In the genomic region with DNA sequence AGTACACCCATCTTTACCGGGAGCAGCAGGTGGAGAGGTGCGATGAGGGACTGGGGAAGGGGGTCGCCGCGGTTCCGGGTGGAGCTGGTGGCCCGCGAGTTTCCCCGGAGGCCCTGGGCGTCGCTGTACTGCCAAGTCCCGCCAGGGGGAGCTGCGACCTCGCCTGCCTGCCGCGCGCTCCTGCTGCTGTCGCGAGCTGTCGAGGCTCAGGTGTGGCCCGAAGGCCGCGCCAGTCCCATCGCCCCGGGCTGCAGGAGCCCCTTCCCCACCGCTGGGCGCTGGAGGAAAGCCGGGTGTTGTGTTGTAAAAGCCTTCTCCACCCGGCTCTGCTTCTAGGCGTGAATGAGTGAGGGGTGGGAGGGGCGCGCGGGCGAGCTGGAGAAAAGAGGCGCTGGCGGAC, we compare ENCODE assay signal across 8 mouse cellular contexts. TPM values are rescaled to one million over a fixed set of nuclear protein-coding genes. Genes with fewer than 3 reads are reported as not detected.
DNase-seq lines count a peak whose midpoint lies in the region; ATAC-seq lines count a peak whose summit lies in the region.

No protein-coding gene starts in this region.

- no peaks in the 10 kb centered on the region for H3K36me3 ChIP-seq in forebrain, embryonic 15.5 days
- H3K36me3 ChIP-seq in hindbrain, embryonic 15.5 days = no peaks in the 10 kb centered on the region
- no peaks in the 10 kb centered on the region for H3K36me3 ChIP-seq in limb, embryonic 11.5 days (ENCODE audit: control insufficient read depth, insufficient read depth, low read length)
- no peaks in the 10 kb centered on the region for H3K36me3 ChIP-seq in midbrain, embryonic 10.5 days

- peak; percentile 89 for ATAC-seq in forebrain, embryonic 15.5 days (replicated peaks)
- peak; percentile 60; the same call in 1 of the 2 replicates for ATAC-seq in hindbrain, embryonic 15.5 days (ENCODE audit: low FRiP score, low read depth)
- ATAC-seq in limb, embryonic 11.5 days (ENCODE audit: insufficient number of reproducible peaks, low FRiP score, low TSS enrichment, low read depth) = peak; percentile 74; the same call in 1 of the 2 replicates

- peak; percentile 46 for DNase-seq in gastrocnemius, adult 18-20 months (ENCODE audit: low spot score)
- no peak for DNase-seq in gastrocnemius, adult 8-10 months (ENCODE audit: low spot score in 2 of 2)
- peak; percentile 40 for DNase-seq in c-Kit-positive CD71-positive TER-119-negative erythroid progenitor cells, embryonic 14.5 days (ENCODE audit: low read depth)
- DNase-seq in limb, embryonic 11.5 days (ENCODE audit: low spot score) = peak; percentile 93
- peak; percentile 85 for DNase-seq in midbrain, embryonic 10.5 days (ENCODE audit: low spot score)
- peak; percentile 65 to 85 for DNase-seq in spleen, postnatal 10 days (ENCODE audit: low spot score in 2 of 2)

- peak overlapping the region; percentile 43 for H3K4me3 ChIP-seq in forebrain, embryonic 15.5 days
- peak overlapping the region; percentile 41 for H3K4me3 ChIP-seq in hindbrain, embryonic 15.5 days
- no peak overlapping the region for H3K4me3 ChIP-seq in limb, embryonic 11.5 days (ENCODE audit: low read depth, low read length)
- H3K4me3 ChIP-seq in midbrain, embryonic 10.5 days = peak overlapping the region; percentile 39

- WGBS in forebrain, embryonic 15.5 days = under 1% methylated on average over 36 of the region's 36 CpGs
- WGBS in hindbrain, embryonic 15.5 days = under 1% methylated on average over 36 of the region's 36 CpGs
- WGBS in limb, embryonic 11.5 days = under 1% methylated on average over 36 of the region's 36 CpGs
- WGBS in midbrain, embryonic 10.5 days = 1% methylated on average over 36 of the region's 36 CpGs

- H3K27me3 ChIP-seq in forebrain, embryonic 15.5 days = peaks cover 26% of the 10 kb centered on the region
- H3K27me3 ChIP-seq in hindbrain, embryonic 15.5 days = peaks cover 54% of the 10 kb centered on the region
- H3K27me3 ChIP-seq in limb, embryonic 11.5 days (ENCODE audit: control insufficient read depth, insufficient read depth, low read length) = peaks cover 50% of the 10 kb centered on the region
- peaks cover 98% of the 10 kb centered on the region for H3K27me3 ChIP-seq in midbrain, embryonic 10.5 days (ENCODE audit: low read depth, poor library complexity, severe bottlenecking)

- H3K9me3 ChIP-seq in forebrain, embryonic 15.5 days = no peaks in the 10 kb centered on the region
- H3K9me3 ChIP-seq in hindbrain, embryonic 15.5 days = no peaks in the 10 kb centered on the region
- no peaks in the 10 kb centered on the region for H3K9me3 ChIP-seq in limb, embryonic 11.5 days (ENCODE audit: control insufficient read depth, low read length)
- 0 out of 2 replicates have a peak, but pooled peaks cover 4% of the 10 kb centered on the region for H3K9me3 ChIP-seq in midbrain, embryonic 10.5 days (replicated peaks)

- H3K4me1 ChIP-seq in forebrain, embryonic 15.5 days = peaks cover 32% of the 10 kb centered on the region
- peaks cover 20% of the 10 kb centered on the region for H3K4me1 ChIP-seq in hindbrain, embryonic 15.5 days (replicated peaks)
- 0 out of 2 replicates have a peak, but pooled peaks cover 3% of the 10 kb centered on the region for H3K4me1 ChIP-seq in limb, embryonic 11.5 days (ENCODE audit: control insufficient read depth, insufficient read depth, low read length)
- H3K4me1 ChIP-seq in midbrain, embryonic 10.5 days = peaks cover 51% of the 10 kb centered on the region

- peak overlapping the region; percentile 43; the same call in 1 of the 2 replicates for H3K9ac ChIP-seq in forebrain, embryonic 15.5 days (replicated peaks)
- no peak overlapping the region for H3K9ac ChIP-seq in hindbrain, embryonic 15.5 days
- no peak overlapping the region for H3K9ac ChIP-seq in limb, embryonic 11.5 days (ENCODE audit: low read length)

- H3K27ac ChIP-seq in forebrain, embryonic 15.5 days (replicated peaks) = peak overlapping the region; percentile 94
- no peak overlapping the region for H3K27ac ChIP-seq in hindbrain, embryonic 15.5 days (replicated peaks)
- H3K27ac ChIP-seq in limb, embryonic 11.5 days (replicated peaks; ENCODE audit: low read depth, low read length) = no peak overlapping the region
- peak overlapping the region; percentile 46; the same call in 1 of the 2 replicates for H3K27ac ChIP-seq in midbrain, embryonic 10.5 days (replicated peaks)

- H3K4me2 ChIP-seq in forebrain, embryonic 15.5 days (replicated peaks) = peak overlapping the region; percentile 52
- H3K4me2 ChIP-seq in hindbrain, embryonic 15.5 days = peak overlapping the region; percentile 66
- H3K4me2 ChIP-seq in limb, embryonic 11.5 days (ENCODE audit: low read depth, severe bottlenecking) = peak overlapping the region; percentile 47

RNA-seq across cellular contexts. Expression of gene Neurog2, which starts 7.6 kb away (rescaled TPM):
- total RNA-seq in gastrocnemius, adult 18-20 months (2021) = not detected
- total RNA-seq in gastrocnemius, adult 8-10 months (2022) = not detected
- 89.7 and 111 TPM in 2 replicates for polyA plus RNA-seq in forebrain, embryonic 15.5 days (2015; fragmentation: Nextera tagmentation; extraction: Ambion mirVana)
- polyA plus RNA-seq in hindbrain, embryonic 15.5 days (2015; fragmentation: Nextera tagmentation; extraction: Ambion mirVana) = 6.7 and 17.7 TPM in 2 replicates
- not detected in 2 replicates for polyA plus RNA-seq in limb, embryonic 11.5 days (2014; fragmentation: Nextera tagmentation; extraction: Ambion mirVana)
- polyA plus RNA-seq in midbrain, embryonic 10.5 days (2016; fragmentation: Nextera tagmentation; extraction: Ambion mirVana) = 26.5 and 47.5 TPM in 2 replicates

Comparison
In these comparisons a context has a peak if more than half of its experiments do, and no peak if none do; other contexts are left out.
1. DNase-seq: peak in gastrocnemius, adult 18-20 months (single experiment), c-Kit-positive CD71-positive TER-119-negative erythroid progenitor cells, embryonic 14.5 days (single experiment), limb, embryonic 11.5 days (single experiment), midbrain, embryonic 10.5 days (single experiment) and spleen, postnatal 10 days (2 of 2); none in gastrocnemius, adult 8-10 months (0 of 2).
2. H3K27ac ChIP-seq: peak in forebrain, embryonic 15.5 days (single experiment) and midbrain, embryonic 10.5 days (single experiment); none in hindbrain, embryonic 15.5 days (single experiment) and limb, embryonic 11.5 days (single experiment).
3. Peak in every context shown above with its lines, with median percentiles within 50 percentile points of each other: ATAC-seq and H3K4me2 ChIP-seq.